27 mouse cellular contexts compared by ENCODE assay signal in genomic region chr17:26498626-26499025, GRCm38 (mm10).
DNase-seq lines count a peak whose midpoint lies in the region; ATAC-seq and TF ChIP-seq lines count a peak whose summit lies in the region.
"Had no signal": no experiment of that assay in that cellular context is flagged by ENCODE, and none has a peak within 500 bp of the region (broad histone marks: within the 10 kb centered on the region; RNA-seq: fewer than 3 reads in every experiment).

No protein-coding gene starts in this region.

- H3K9ac ChIP-seq in heart, embryonic 16.5 days (ENCODE audit: low read length) = no peak overlapping the region
- H3K9ac ChIP-seq: embryonic facial prominence, embryonic 13.5 days; forebrain, embryonic 12.5 days; heart, embryonic 12.5 days; hindbrain, embryonic 12.5 days had no signal

- peaks cover 26% of the 10 kb centered on the region for H3K4me1 ChIP-seq in heart, embryonic 16.5 days (ENCODE audit: control insufficient read depth, insufficient read depth, low read length)
- peaks cover 20% of the 10 kb centered on the region for H3K4me1 ChIP-seq in brown adipose tissue, adult 24 weeks (ENCODE audit: control insufficient read depth, insufficient read depth, insufficient read length, low read length)

- no peak for TF ChIP-seq CTCF in gastrocnemius, adult 2 months (IDR thresholded peaks at IDR 0.05)

- no peak for DNase-seq in gastrocnemius, adult 2 months
- no peak for DNase-seq in gastrocnemius, postnatal 14 days
- no peak for DNase-seq in heart, adult 8-10 months (ENCODE audit: low spot score)
- peak; percentile 12 for DNase-seq in 416B (ENCODE audit: low read depth)
- no peak for DNase-seq in testis, postnatal 10 days (ENCODE audit: low spot score)
- DNase-seq: adrenal gland, adult 8-10 months; B cell, adult 2 months; cerebellum, adult 18-20 months; cerebellum, adult 9-11 months; cerebellum, postnatal 36 days; gastrocnemius, postnatal 25 days; heart, postnatal 36 days; kidney, adult 11 months; kidney, adult 9 months had no signal

- intact Hi-C loops in gastrocnemius, adult 2 months (cut with DNase I) = no loop called here
- intact Hi-C loops in gastrocnemius, postnatal 14 days (cut with DNase I; ENCODE audit: low total_unique reads) = no loop called here

- no peaks in the 10 kb centered on the region for H3K27me3 ChIP-seq in heart, embryonic 16.5 days (ENCODE audit: control insufficient read depth, insufficient read depth, low read length)
- H3K27me3 ChIP-seq: embryonic facial prominence, embryonic 13.5 days; forebrain, embryonic 12.5 days; heart, embryonic 12.5 days; Patski had no signal

- peaks cover 3% of the 10 kb centered on the region for H3K9me3 ChIP-seq in heart, embryonic 16.5 days (replicated peaks; ENCODE audit: control insufficient read depth, low read length)
- H3K9me3 ChIP-seq: embryonic facial prominence, embryonic 13.5 days; forebrain, embryonic 12.5 days; hindbrain, embryonic 12.5 days had no signal

- no peak overlapping the region for H3K4me2 ChIP-seq in heart, embryonic 16.5 days (ENCODE audit: low read depth, low read length)
- H3K4me2 ChIP-seq: embryonic facial prominence, embryonic 13.5 days; forebrain, embryonic 12.5 days; heart, embryonic 12.5 days; hindbrain, embryonic 12.5 days had no signal

- ATAC-seq in heart, embryonic 16.5 days (replicated peaks; ENCODE audit: extremely low read depth, insufficient read depth, low FRiP score) = no peak
- ATAC-seq: activated CD4-positive, CD25-positive, alpha-beta regulatory T cell, adult 4 months; CD4-positive, CD25-positive, alpha-beta regulatory T cell, adult 4 months; forebrain, embryonic 16.5 days; hindbrain, embryonic 16.5 days; inflammation-experienced regulatory T-cells, adult 6 months; Patski had no signal

- no peak overlapping the region for H3K4me3 ChIP-seq in gastrocnemius, adult 2 months
- no peak overlapping the region for H3K4me3 ChIP-seq in heart, embryonic 16.5 days (ENCODE audit: low read length)
- H3K4me3 ChIP-seq in brown adipose tissue, adult 24 weeks (ENCODE audit: insufficient read depth, low read depth, low read length) = no peak overlapping the region
- H3K4me3 ChIP-seq: embryonic facial prominence, embryonic 13.5 days; forebrain, embryonic 12.5 days; heart, embryonic 12.5 days; hindbrain, embryonic 12.5 days had no signal

- H3K36me3 ChIP-seq in heart, embryonic 16.5 days (ENCODE audit: control insufficient read depth, insufficient read depth) = no peaks in the 10 kb centered on the region
- H3K36me3 ChIP-seq: embryonic facial prominence, embryonic 13.5 days; forebrain, embryonic 12.5 days; G1E; heart, embryonic 12.5 days; hindbrain, embryonic 12.5 days had no signal

- peak overlapping the region; percentile 73; the same call in 1 of the 2 replicates for H3K27ac ChIP-seq in gastrocnemius, adult 2 months
- peak overlapping the region; percentile 55 for H3K27ac ChIP-seq in heart, embryonic 16.5 days (ENCODE audit: low read length)
- 0 out of 2 replicates have a peak overlapping the region, but pooled peaks have one; percentile 16 for H3K27ac ChIP-seq in brown adipose tissue, adult 24 weeks (replicated peaks; ENCODE audit: low read depth, low read length)
- H3K27ac ChIP-seq: embryonic facial prominence, embryonic 13.5 days; forebrain, embryonic 12.5 days; hindbrain, embryonic 12.5 days had no signal

- 8% methylated on average over 1 of the region's 1 CpGs for WGBS in heart, embryonic 16.5 days

Comparison
In these comparisons a context has a peak if more than half of its experiments do, and no peak if none do; other contexts are left out.
1. H3K27ac ChIP-seq: peak in every context shown above with its lines; median percentile 73 in gastrocnemius, adult 2 months; 55 in heart, embryonic 16.5 days; 16 in brown adipose tissue, adult 24 weeks.